Comparison of ENCODE assay signal across 10 mouse cellular contexts in genomic region chr10:93429141-93429911, GRCm38 (mm10). TPM values are rescaled to one million over a fixed set of nuclear protein-coding genes. Genes with fewer than 3 reads are reported as not detected.
DNase-seq lines count a peak whose midpoint lies in the region; ATAC-seq and TF ChIP-seq lines count a peak whose summit lies in the region.
"Had no signal": no experiment of that assay in that cellular context is flagged by ENCODE, and none has a peak within 500 bp of the region (broad histone marks: within the 10 kb centered on the region; RNA-seq: fewer than 3 reads in every experiment).

No protein-coding gene starts in this region.

- no peak for TF ChIP-seq POLR2A in small intestine, adult 2 months (IDR thresholded peaks at IDR 0.05; ENCODE audit: low read depth, low read length)

- intact Hi-C loops in left cerebral cortex, postnatal 36 days (cut with DNase I), result loop anchor here (5.0 kb wide), 2 partner anchors 118 to 148 kb away; no protein-coding TSS in a partner anchor

- WGBS in heart, postnatal 0 days, result 59% methylated on average over 12 of the region's 12 CpGs
- WGBS in midbrain, postnatal 0 days, result 66% methylated on average over 12 of the region's 12 CpGs
- 63% methylated on average over 12 of the region's 12 CpGs for WGBS in midbrain, embryonic 10.5 days
- WGBS in small intestine, adult 2 months, result 63% methylated on average over 12 of the region's 12 CpGs

- no peak for ATAC-seq in heart, postnatal 0 days (ENCODE audit: insufficient read depth, low read depth)
- no peak for ATAC-seq in midbrain, postnatal 0 days (ENCODE audit: low FRiP score)

- peak overlapping the region; percentile 38 for H3K27ac ChIP-seq in heart, postnatal 0 days (ENCODE audit: low read depth)
- no peak overlapping the region for H3K27ac ChIP-seq in midbrain, postnatal 0 days (ENCODE audit: low read depth, low read length)
- no peak overlapping the region for H3K27ac ChIP-seq in midbrain, embryonic 10.5 days (replicated peaks)
- peak overlapping the region; percentile 81 for H3K27ac ChIP-seq in brown adipose tissue, adult 24 weeks (replicated peaks; ENCODE audit: low read depth, low read length)
- no peak overlapping the region for H3K27ac ChIP-seq in small intestine, adult 2 months (ENCODE audit: insufficient read depth, low read depth, low read length)
- H3K27ac ChIP-seq: embryonic facial prominence, embryonic 12.5 days had no signal

- H3K9ac ChIP-seq in heart, postnatal 0 days (replicated peaks; ENCODE audit: low read depth, low read length), result no peak overlapping the region
- no peak overlapping the region for H3K9ac ChIP-seq in midbrain, postnatal 0 days (replicated peaks; ENCODE audit: low read length, poor library complexity, severe bottlenecking)
- H3K9ac ChIP-seq: embryonic facial prominence, embryonic 12.5 days had no signal

- H3K4me2 ChIP-seq in heart, postnatal 0 days (ENCODE audit: low read depth, low read length), result no peak overlapping the region
- H3K4me2 ChIP-seq in midbrain, postnatal 0 days (ENCODE audit: low read depth, low read length, poor library complexity, severe bottlenecking), result no peak overlapping the region
- H3K4me2 ChIP-seq: embryonic facial prominence, embryonic 12.5 days had no signal

- no peak for DNase-seq in heart, postnatal 0 days (ENCODE audit: low spot score)
- DNase-seq in heart, postnatal 4 days, result no peak
- peak; percentile 50 for DNase-seq in midbrain, postnatal 0 days (ENCODE audit: low spot score)
- DNase-seq in midbrain, embryonic 10.5 days (ENCODE audit: low spot score), result no peak
- DNase-seq in left cerebral cortex, postnatal 36 days (ENCODE audit: low spot score in 2 of 2), result no peak
- no peak for DNase-seq in gastrocnemius, adult 8-10 months (ENCODE audit: low spot score in 2 of 2)
- DNase-seq: kidney, postnatal 25 days had no signal

- no peaks in the 10 kb centered on the region for H3K9me3 ChIP-seq in heart, postnatal 0 days (replicated peaks; ENCODE audit: control insufficient read depth, low read length)
- no peaks in the 10 kb centered on the region for H3K9me3 ChIP-seq in midbrain, postnatal 0 days (ENCODE audit: low read length)
- H3K9me3 ChIP-seq in midbrain, embryonic 10.5 days (replicated peaks), result no peaks in the 10 kb centered on the region
- H3K9me3 ChIP-seq: embryonic facial prominence, embryonic 12.5 days had no signal

- H3K4me3 ChIP-seq in heart, postnatal 0 days (ENCODE audit: low read depth, low read length), result no peak overlapping the region
- H3K4me3 ChIP-seq in midbrain, postnatal 0 days (ENCODE audit: low read depth, low read length), result no peak overlapping the region
- H3K4me3 ChIP-seq in midbrain, embryonic 10.5 days, result no peak overlapping the region
- H3K4me3 ChIP-seq in brown adipose tissue, adult 24 weeks (ENCODE audit: insufficient read depth, low read depth, low read length), result no peak overlapping the region
- no peak overlapping the region for H3K4me3 ChIP-seq in small intestine, adult 2 months (ENCODE audit: low read depth, low read length)
- H3K4me3 ChIP-seq: embryonic facial prominence, embryonic 12.5 days had no signal

- H3K4me1 ChIP-seq in heart, postnatal 0 days (ENCODE audit: control insufficient read depth, insufficient read depth), result peaks cover 15% of the 10 kb centered on the region
- no peaks in the 10 kb centered on the region for H3K4me1 ChIP-seq in midbrain, postnatal 0 days (ENCODE audit: insufficient read depth, low read length)
- peaks cover 24% of the 10 kb centered on the region for H3K4me1 ChIP-seq in midbrain, embryonic 10.5 days
- peaks cover 8% of the 10 kb centered on the region for H3K4me1 ChIP-seq in brown adipose tissue, adult 24 weeks (ENCODE audit: control insufficient read depth, insufficient read depth, insufficient read length, low read length)
- H3K4me1 ChIP-seq in small intestine, adult 2 months (ENCODE audit: control insufficient read depth, insufficient read depth, insufficient read length, low read length), result no peaks in the 10 kb centered on the region; the same call in 1 of the 2 replicates

- TF ChIP-seq EP300 in heart, postnatal 0 days (IDR thresholded peaks at IDR 0.05; ENCODE audit: low read depth), result no peak

- no peaks in the 10 kb centered on the region for H3K36me3 ChIP-seq in heart, postnatal 0 days (replicated peaks; ENCODE audit: control insufficient read depth, insufficient read depth, low read length)
- no peaks in the 10 kb centered on the region for H3K36me3 ChIP-seq in midbrain, postnatal 0 days (ENCODE audit: insufficient read depth, low read length)
- no peaks in the 10 kb centered on the region for H3K36me3 ChIP-seq in midbrain, embryonic 10.5 days
- H3K36me3 ChIP-seq in small intestine, adult 2 months (ENCODE audit: control insufficient read depth, insufficient read depth, low read length), result no peaks in the 10 kb centered on the region
- H3K36me3 ChIP-seq: embryonic facial prominence, embryonic 12.5 days had no signal

- peak; percentile 60 for TF ChIP-seq CTCF in heart, postnatal 0 days (IDR thresholded peaks at IDR 0.05; ENCODE audit: low read depth)
- TF ChIP-seq CTCF in midbrain, postnatal 0 days (IDR thresholded peaks at IDR 0.05), result peak; percentile 68
- peak; percentile 47; the same call in 1 of the 2 replicates for TF ChIP-seq CTCF in small intestine, adult 2 months (IDR thresholded peaks at IDR 0.05; ENCODE audit: extremely low read depth, insufficient read length, insufficient replicate concordance, low read depth, low read length)

- no peaks in the 10 kb centered on the region for H3K27me3 ChIP-seq in heart, postnatal 0 days (ENCODE audit: control insufficient read depth, insufficient read depth, low read length)
- no peaks in the 10 kb centered on the region for H3K27me3 ChIP-seq in midbrain, postnatal 0 days (ENCODE audit: insufficient read depth, low read length)
- H3K27me3 ChIP-seq in midbrain, embryonic 10.5 days (ENCODE audit: low read depth, poor library complexity, severe bottlenecking), result 0 out of 2 replicates have a peak, but pooled peaks cover 11% of the 10 kb centered on the region
- H3K27me3 ChIP-seq in small intestine, adult 2 months (ENCODE audit: control insufficient read depth, insufficient read depth, low read length), result no peaks in the 10 kb centered on the region
- H3K27me3 ChIP-seq: embryonic facial prominence, embryonic 12.5 days had no signal

RNA-seq across cellular contexts. Expression of gene Lta4h, which starts 23.9 kb away (rescaled TPM):
- total RNA-seq in heart, postnatal 0 days (2014; rRNA removed; ENCODE audit: low replicate concordance), result 92.1 and 126 TPM in 2 replicates
- 137 and 144 TPM in 2 replicates for polyA plus RNA-seq in heart, postnatal 0 days (2015; fragmentation: Nextera tagmentation; extraction: Ambion mirVana)
- total RNA-seq in heart, postnatal 4 days (2021), result 100 to 1,000 TPM in 1 of 2 experiments, 10 to 100 TPM in 1; 99.3 to 109 TPM
- total RNA-seq in midbrain, postnatal 0 days (2014; rRNA removed), result 56.2 and 65.8 TPM in 2 replicates
- polyA plus RNA-seq in midbrain, postnatal 0 days (2015; fragmentation: Nextera tagmentation; extraction: Ambion mirVana), result 85.1 and 93.8 TPM in 2 replicates
- polyA plus RNA-seq in midbrain, embryonic 10.5 days (2016; fragmentation: Nextera tagmentation; extraction: Ambion mirVana), result 153 TPM in 2 replicates
- polyA plus RNA-seq in brown adipose tissue, adult 24 weeks (2012; ENCODE audit: insufficient read depth, insufficient read length, missing spikeins), result 22.9 and 37.5 TPM in 2 replicates
- 52.5 and 327 TPM in 2 replicates for polyA plus RNA-seq in small intestine, adult 2 months (2012; rRNA removed)
- 10 to 100 TPM; 50.8 to 61.6 TPM for total RNA-seq in left cerebral cortex, postnatal 36 days (2021)
- 10 to 100 TPM; 22.4 to 27.2 (median 26.6) TPM for total RNA-seq in gastrocnemius, adult 8-10 months (2022)

RNA-seq across cellular contexts. Expression of gene Hal, which starts 59.2 kb away (rescaled TPM):
- total RNA-seq in heart, postnatal 0 days (2014; rRNA removed; ENCODE audit: low replicate concordance), result not detected in 2 replicates
- polyA plus RNA-seq in heart, postnatal 0 days (2015; fragmentation: Nextera tagmentation; extraction: Ambion mirVana), result not detected in 2 replicates
- under 1 TPM; 0.12 to 0.14 TPM for total RNA-seq in heart, postnatal 4 days (2021)
- total RNA-seq in midbrain, postnatal 0 days (2014; rRNA removed), result 0.14 and 0.49 TPM in 2 replicates
- polyA plus RNA-seq in midbrain, postnatal 0 days (2015; fragmentation: Nextera tagmentation; extraction: Ambion mirVana), result 0.20 and 0.33 TPM in 2 replicates
- 0.16 and 0.20 TPM in 2 replicates for polyA plus RNA-seq in midbrain, embryonic 10.5 days (2016; fragmentation: Nextera tagmentation; extraction: Ambion mirVana)
- polyA plus RNA-seq in brown adipose tissue, adult 24 weeks (2012; ENCODE audit: insufficient read depth, insufficient read length, missing spikeins), result not detected in 2 replicates
- 0.06 and 2.8 TPM in 2 replicates for polyA plus RNA-seq in small intestine, adult 2 months (2012; rRNA removed)
- under 1 TPM in 1 of 2 experiments, not detected in 1; 0.48 TPM for total RNA-seq in left cerebral cortex, postnatal 36 days (2021)
- under 1 TPM in 2 of 4 experiments, not detected in 2; 0.13 to 0.51 TPM for total RNA-seq in gastrocnemius, adult 8-10 months (2022)
- polyA plus RNA-seq: embryonic facial prominence, embryonic 12.5 days had no signal

Comparison
In these comparisons a context has a peak if more than half of its experiments do, and no peak if none do; other contexts are left out.
1. H3K27ac ChIP-seq: peak in heart, postnatal 0 days (single experiment) and brown adipose tissue, adult 24 weeks (single experiment); none in midbrain, postnatal 0 days (single experiment), midbrain, embryonic 10.5 days (single experiment) and small intestine, adult 2 months (single experiment).
2. Peak in every context shown above with its lines, with median percentiles within 50 percentile points of each other: CTCF ChIP-seq.